Mouse (Mus musculus): Measurements from ENCODE around the gene Gpatch8. TPM values are rescaled to one million over a fixed set of nuclear protein-coding genes. Genes with fewer than 3 reads are reported as not detected.

Gpatch8 gene
- total and polyA plus RNA-seq, 2 experiments from 2014 or later = 21.3 to 48.9 TPM

- Histone ChIP-seq H3K9ac (replicated peaks; ENCODE audit: low read length) (no peak overlapping the region), H3K9me3 (ENCODE audit: low read length) (no peaks in the 10 kb centered on the region), H3K27ac (no peak overlapping the region), H3K4me2 (ENCODE audit: low read depth, low read length) (no peak overlapping the region), H3K4me1 (ENCODE audit: insufficient read depth, low read length) (no peaks in the 10 kb centered on the region), H3K4me3 (ENCODE audit: low read length) (no peak overlapping the region), H3K27me3 (ENCODE audit: insufficient read depth, low read length) (no peaks in the 10 kb centered on the region), H3K36me3 (ENCODE audit: insufficient read depth, low read length) (peaks cover 57% of the 10 kb centered on the region)
- DNase-seq (ENCODE audit: low spot score) = no peak
- 91% methylated on average over 10 of the region's 10 CpGs for WGBS
- no peak for TF ChIP-seq CTCF (IDR thresholded peaks at IDR 0.05; ENCODE audit: low read depth)
- no peak for ATAC-seq
Measured at GRCm38 (mm10) chr11:102481779-102482178, 74.4 kb downstream of the Gpatch8 start.

DNA sequence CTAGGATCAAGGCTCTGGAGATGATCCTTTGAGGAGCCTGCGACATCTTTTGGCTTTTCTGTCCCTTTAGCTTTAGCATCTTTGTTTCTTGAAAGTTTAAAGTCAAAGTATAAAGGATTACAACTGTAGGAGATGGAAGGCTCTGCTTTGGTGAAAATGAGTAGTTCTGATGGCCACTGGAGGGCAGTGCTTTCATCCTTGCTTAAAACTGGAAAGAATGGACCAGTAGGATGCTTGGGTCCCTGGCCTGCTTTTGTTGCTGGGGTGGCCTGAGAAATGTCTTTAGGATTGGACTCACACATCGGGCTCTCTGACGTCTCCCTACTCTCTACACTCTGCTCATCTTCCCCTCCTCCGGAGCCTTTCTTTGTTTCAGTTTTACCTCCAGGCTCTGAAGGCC lies 75.3 kb downstream of the Gpatch8 start:
- Histone ChIP-seq H3K9me3 (ENCODE audit: low read length) (no peaks in the 10 kb centered on the region), H3K4me1 (ENCODE audit: insufficient read depth, low read length) (no peaks in the 10 kb centered on the region), H3K36me3 (ENCODE audit: insufficient read depth, low read length) (peaks cover 52% of the 10 kb centered on the region), H3K27me3 (ENCODE audit: insufficient read depth, low read length) (no peaks in the 10 kb centered on the region), H3K27ac (no peak overlapping the region), H3K4me2 (ENCODE audit: low read depth, low read length) (no peak overlapping the region), H3K9ac (replicated peaks; ENCODE audit: low read length) (no peak overlapping the region), H3K4me3 (ENCODE audit: low read length) (no peak overlapping the region)
- TF ChIP-seq CTCF (IDR thresholded peaks at IDR 0.05; ENCODE audit: low read depth) = peak; percentile 61
- 85% methylated on average over 4 of the region's 4 CpGs for WGBS
- DNase-seq (ENCODE audit: low spot score) = peak; percentile 12
- no peak for ATAC-seq

DNA sequence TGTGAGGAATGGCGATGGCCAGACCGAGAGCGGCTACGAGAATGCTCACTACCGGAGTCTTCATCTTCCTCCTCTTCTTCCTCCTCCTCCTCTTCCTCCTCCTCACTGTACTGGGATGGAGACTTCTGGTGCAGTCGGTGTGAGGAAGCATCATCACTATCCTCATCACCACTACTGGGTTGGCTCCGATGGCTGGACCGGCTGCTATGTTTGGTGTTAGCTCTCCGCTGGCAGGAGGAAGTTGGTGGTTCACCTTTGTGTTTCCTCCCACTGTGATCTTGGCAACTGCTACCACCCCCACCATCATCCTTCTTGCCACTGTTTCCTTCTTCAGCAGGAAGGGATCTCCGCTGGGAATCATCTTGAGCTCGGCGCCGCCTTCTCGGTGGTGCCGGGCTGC lies 76.1 kb downstream of the Gpatch8 start:
- DNase-seq (ENCODE audit: low spot score) = no peak
- Histone ChIP-seq H3K4me3 (ENCODE audit: low read length) (no peak overlapping the region), H3K36me3 (ENCODE audit: insufficient read depth, low read length) (peaks cover 48% of the 10 kb centered on the region), H3K9me3 (ENCODE audit: low read length) (no peaks in the 10 kb centered on the region), H3K4me1 (ENCODE audit: insufficient read depth, low read length) (no peaks in the 10 kb centered on the region), H3K27me3 (ENCODE audit: insufficient read depth, low read length) (no peaks in the 10 kb centered on the region), H3K9ac (replicated peaks; ENCODE audit: low read length) (no peak overlapping the region), H3K4me2 (ENCODE audit: low read depth, low read length) (no peak overlapping the region), H3K27ac (no peak overlapping the region)
- 96% methylated on average over 15 of the region's 15 CpGs for WGBS
- no peak for ATAC-seq
- TF ChIP-seq CTCF (IDR thresholded peaks at IDR 0.05; ENCODE audit: low read depth) = no peak

DNA sequence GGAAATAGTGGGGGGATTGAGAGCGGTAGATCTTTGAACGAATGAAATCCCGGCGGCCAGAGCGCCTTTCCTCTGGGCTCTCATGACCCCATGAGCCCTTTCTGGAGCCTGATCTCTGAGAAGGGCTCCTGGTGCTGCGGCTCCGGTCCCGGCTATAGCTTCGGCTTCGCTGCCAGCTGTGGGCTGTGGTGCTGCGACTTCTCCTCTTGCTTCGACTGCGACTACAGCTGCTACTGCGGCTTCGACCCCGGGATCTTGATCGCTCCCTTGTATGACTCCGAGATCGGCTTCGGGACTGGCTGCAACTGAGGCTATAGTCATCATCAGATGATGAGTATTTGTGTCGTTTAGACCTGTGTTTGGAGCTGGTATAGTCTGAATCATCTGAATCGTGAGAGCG lies 76.6 kb downstream of the Gpatch8 start:
- Histone ChIP-seq H3K9me3 (ENCODE audit: low read length) (no peaks in the 10 kb centered on the region), H3K36me3 (ENCODE audit: insufficient read depth, low read length) (peaks cover 46% of the 10 kb centered on the region), H3K27me3 (ENCODE audit: insufficient read depth, low read length) (no peaks in the 10 kb centered on the region), H3K4me3 (ENCODE audit: low read length) (no peak overlapping the region), H3K4me1 (ENCODE audit: insufficient read depth, low read length) (no peaks in the 10 kb centered on the region), H3K4me2 (ENCODE audit: low read depth, low read length) (no peak overlapping the region), H3K27ac (no peak overlapping the region), H3K9ac (replicated peaks; ENCODE audit: low read length) (no peak overlapping the region)
- DNase-seq (ENCODE audit: low spot score) (no peak), ATAC-seq (no peak)
- 97% methylated on average over 23 of the region's 23 CpGs for WGBS
- no peak for TF ChIP-seq CTCF (IDR thresholded peaks at IDR 0.05; ENCODE audit: low read depth)

- no peak overlapping the region for H3K4me2 ChIP-seq (ENCODE audit: low read depth, low read length)
- H3K4me1 ChIP-seq (ENCODE audit: insufficient read depth, low read length) = no peaks in the 10 kb centered on the region
- ATAC-seq (no peak), DNase-seq (ENCODE audit: low spot score) (no peak)
- H3K9me3 ChIP-seq (ENCODE audit: low read length) = no peaks in the 10 kb centered on the region
- TF ChIP-seq CTCF (IDR thresholded peaks at IDR 0.05; ENCODE audit: low read depth) = no peak
- H3K36me3 ChIP-seq (ENCODE audit: insufficient read depth, low read length) = peaks cover 44% of the 10 kb centered on the region
- WGBS = 82% methylated on average over 3 of the region's 3 CpGs
- H3K4me3 ChIP-seq (ENCODE audit: low read length) = no peak overlapping the region
- H3K9ac ChIP-seq (replicated peaks; ENCODE audit: low read length) = no peak overlapping the region
- H3K27me3 ChIP-seq (ENCODE audit: insufficient read depth, low read length) = no peaks in the 10 kb centered on the region
- no peak overlapping the region for H3K27ac ChIP-seq
Measured at GRCm38 (mm10) chr11:102478671-102479070, 77.5 kb downstream of the Gpatch8 start.

GRCm38 (mm10) chr11:102475027-102475426 lies 81.2 kb downstream of the Gpatch8 start:
- ATAC-seq (no peak), DNase-seq (ENCODE audit: low spot score) (no peak)
- Histone ChIP-seq H3K27ac (no peak overlapping the region), H3K4me2 (ENCODE audit: low read depth, low read length) (no peak overlapping the region), H3K9ac (replicated peaks; ENCODE audit: low read length) (no peak overlapping the region), H3K36me3 (ENCODE audit: insufficient read depth, low read length) (peaks cover 26% of the 10 kb centered on the region), H3K4me3 (ENCODE audit: low read length) (no peak overlapping the region), H3K9me3 (ENCODE audit: low read length) (no peaks in the 10 kb centered on the region), H3K27me3 (ENCODE audit: insufficient read depth, low read length) (no peaks in the 10 kb centered on the region), H3K4me1 (ENCODE audit: insufficient read depth, low read length) (no peaks in the 10 kb centered on the region)
- no peak for TF ChIP-seq CTCF (IDR thresholded peaks at IDR 0.05; ENCODE audit: low read depth)
- WGBS = 94% methylated on average over 3 of the region's 3 CpGs

GRCm38 (mm10) chr11:102469648-102470357 lies 86.4 kb downstream of the Gpatch8 start, which contains the start of gene Itga2b:
TSS of gene Itga2b (minus strand) at chr11:102470122.
- no peaks in the 10 kb centered on the region for H3K36me3 ChIP-seq (ENCODE audit: insufficient read depth, low read length)
- DNase-seq (ENCODE audit: low spot score) (no peak), ATAC-seq (no peak)
- H3K9me3 ChIP-seq (ENCODE audit: low read length) = no peaks in the 10 kb centered on the region
- WGBS = 64% methylated on average over 11 of the region's 11 CpGs
- no peak for TF ChIP-seq CTCF (IDR thresholded peaks at IDR 0.05; ENCODE audit: low read depth)
- H3K4me3 ChIP-seq (ENCODE audit: low read length) = no peak within 1 kb of the TSS
- H3K27me3 ChIP-seq (ENCODE audit: insufficient read depth, low read length) = no peaks in the 10 kb centered on the region
- H3K27ac ChIP-seq = no peak within 1 kb of the TSS
- H3K4me2 ChIP-seq (ENCODE audit: low read depth, low read length) = no peak within 1 kb of the TSS
- peaks cover 4% of the 10 kb centered on the region; the same call in 1 of the 2 replicates for H3K4me1 ChIP-seq (ENCODE audit: insufficient read depth, low read length)
- H3K9ac ChIP-seq (replicated peaks; ENCODE audit: low read length) = no peak within 1 kb of the TSS

Data from hindbrain, postnatal 0 days (tissue).